Mouse (Mus musculus) hindbrain, postnatal 0 days (tissue): ENCODE results near the gene Ipo9. TPM values are rescaled to one million over a fixed set of nuclear protein-coding genes. Genes with fewer than 3 reads are reported as not detected.

Source experiments
- ATAC-seq: fragments of 200-750 bp; cut with Nextera tagmentation; 2 replicates; pipeline ENCODE4 v1.8.0; 2017; ENCODE audit warnings: mild to moderate bottlenecking, moderate TSS enrichment, moderate library complexity
- DNase-seq: peaks from one replicate; pipeline ENCODE4 v3.0.0-alpha.2; 2015; ENCODE audit warnings: low spot score
- H3K27ac ChIP-seq: fragments of 300-500 bp; sonication (generic); 2 replicates; pipeline ENCODE4 v1.5.1; 2014; ENCODE audit warnings: mild to moderate bottlenecking
- H3K27me3 ChIP-seq: fragments of 300-500 bp; sonication (generic); 2 replicates; pipeline ENCODE4 v1.6.1; 2014; ENCODE audit warnings: low read length, mixed read lengths; ENCODE audit not compliant: insufficient read depth
- H3K36me3 ChIP-seq: fragments of 300-500 bp; sonication (generic); 2 replicates; pipeline ENCODE4 v1.6.1; 2014; ENCODE audit warnings: low read length, mixed read lengths; ENCODE audit not compliant: insufficient read depth
- H3K4me1 ChIP-seq: fragments of 300-500 bp; sonication (generic); 2 replicates; pipeline ENCODE4 v1.6.1; 2014; ENCODE audit warnings: antibody characterized with exemption, low read length, mixed read lengths; ENCODE audit not compliant: insufficient read depth
- H3K4me2 ChIP-seq: fragments of 300-500 bp; sonication (generic); 2 replicates; pipeline ENCODE4 v1.6.1; 2014; ENCODE audit warnings: low read depth, mild to moderate bottlenecking, low read length, moderate library complexity, mixed read lengths
- H3K4me3 ChIP-seq: fragments of 300-500 bp; sonication (generic); 2 replicates; pipeline ENCODE4 v1.5.1; 2014; ENCODE audit warnings: low read length
- H3K9ac ChIP-seq: fragments of 300-500 bp; sonication (generic); replicated peaks from 2 replicates; pipeline ENCODE4 v1.6.1; 2014; ENCODE audit warnings: mild to moderate bottlenecking, low read length, moderate library complexity, mixed read lengths
- H3K9me3 ChIP-seq: fragments of 300-500 bp; sonication (generic); 2 replicates; pipeline ENCODE4 v1.6.1; 2016; ENCODE audit warnings: low read length, mixed read lengths
- CTCF ChIP-seq: IDR thresholded peaks from 2 replicates; pipeline ENCODE4 v1.5.1; 2016; ENCODE audit warnings: antibody characterized with exemption, control low read depth, low read depth
- WGBS: fragments of 180-500 bp; shearing (Covaris S2); extraction: QIAGEN DNeasy Blood & Tissue Kit; methylation state at CpG from one replicate; pipeline ENCODE4 v1.1.7; 2014; 5-methylcytosine and 5-hydroxymethylcytosine counted together
- polyA plus RNA-seq: library from polyadenylated mRNA; unstranded; fragments of >200 nt; fragmentation: Nextera tagmentation; extraction: Ambion mirVana; gene quantifications from 2 replicates; pipeline ENCODE4 v1.2.1, GENCODE M21; 2015
- total RNA-seq: library from RNA; depleted of rRNA; stranded (reverse); fragments of >200 nt; gene quantifications from 2 replicates; pipeline ENCODE4 v1.2.3, GENCODE M21; 2014

Ipo9 gene
- total and polyA plus RNA-seq, 2 experiments from 2014 or later, result 91.1 to 134 TPM

GRCm38 (mm10) chr1:135467462-135467861, 37.2 kb upstream of the Ipo9 start:
- H3K27ac ChIP-seq, result no peak overlapping the region
- H3K4me2 ChIP-seq, result no peak overlapping the region
- H3K36me3 ChIP-seq, result peaks cover 80% of the 10 kb centered on the region
- H3K9me3 ChIP-seq, result no peaks in the 10 kb centered on the region
- H3K4me1 ChIP-seq, result no peaks in the 10 kb centered on the region
- DNase-seq (no peak), ATAC-seq (no peak)
- no peak overlapping the region for H3K9ac ChIP-seq
- WGBS, result 91% methylated on average over 5 of the region's 5 CpGs
- no peaks in the 10 kb centered on the region for H3K27me3 ChIP-seq
- H3K4me3 ChIP-seq, result no peak overlapping the region
- TF ChIP-seq CTCF, result no peak

DNA sequence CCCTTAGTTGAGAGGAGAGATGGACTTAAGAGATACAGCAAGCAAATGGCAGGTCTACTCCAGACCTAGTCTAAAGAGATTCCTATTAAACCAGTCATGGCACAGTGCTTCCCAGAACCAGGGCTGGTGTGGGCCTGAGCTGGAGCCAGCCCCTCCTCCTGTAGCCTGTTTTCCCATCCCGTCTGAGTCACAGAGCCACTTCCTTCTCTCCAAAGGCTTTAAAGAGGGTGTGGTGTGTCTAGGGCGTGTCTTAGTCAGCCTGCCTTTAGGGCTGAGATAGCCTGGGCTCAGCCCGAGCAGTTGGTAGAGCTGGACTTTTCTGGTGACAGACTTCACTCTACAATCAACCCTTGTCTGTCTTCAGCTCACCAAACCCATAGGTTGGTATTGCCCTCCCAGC, 36.6 kb upstream of the Ipo9 start:
- H3K27ac ChIP-seq, result no peak overlapping the region

DNA sequence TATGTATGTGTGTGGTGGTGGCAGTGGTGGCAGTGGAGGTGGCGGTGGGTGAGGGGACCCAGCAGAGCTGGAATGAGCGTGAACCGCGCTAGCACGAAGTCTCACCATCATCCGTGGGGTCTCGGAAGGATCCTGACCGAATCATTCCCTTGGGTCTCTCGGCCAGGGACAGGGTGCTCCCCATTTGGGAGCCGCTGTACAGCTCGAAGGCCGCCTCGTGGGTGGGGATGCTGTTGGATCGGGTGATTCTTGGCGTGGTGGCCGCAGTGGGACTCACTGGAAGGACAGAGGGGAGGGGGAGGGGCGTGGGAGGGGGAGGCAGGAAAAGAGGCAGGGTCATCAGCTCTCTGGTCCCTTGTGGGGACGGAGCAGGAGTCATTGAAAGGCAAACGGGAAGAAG, 35.4 kb upstream of the Ipo9 start:
- DNase-seq (no peak), ATAC-seq (no peak)
- H3K4me1 ChIP-seq, result no peaks in the 10 kb centered on the region
- no peak overlapping the region for H3K27ac ChIP-seq
- H3K27me3 ChIP-seq, result no peaks in the 10 kb centered on the region
- no peak overlapping the region for H3K4me2 ChIP-seq
- peaks cover 67% of the 10 kb centered on the region for H3K36me3 ChIP-seq
- no peaks in the 10 kb centered on the region for H3K9me3 ChIP-seq
- WGBS, result 89% methylated on average over 18 of the region's 19 CpGs
- TF ChIP-seq CTCF, result no peak
- H3K9ac ChIP-seq, result no peak overlapping the region
- no peak overlapping the region for H3K4me3 ChIP-seq

More for the DNA sequence above, 36.6 kb upstream of the Ipo9 start:
- Histone ChIP-seq H3K9me3 (no peaks in the 10 kb centered on the region), H3K36me3 (peaks cover 77% of the 10 kb centered on the region), H3K27me3 (no peaks in the 10 kb centered on the region), H3K4me1 (no peaks in the 10 kb centered on the region), H3K4me3 (no peak overlapping the region), H3K4me2 (no peak overlapping the region), H3K9ac (no peak overlapping the region)
- ATAC-seq, result no peak
- no peak for DNase-seq
- WGBS, result 76% methylated on average over 3 of the region's 3 CpGs
- no peak for TF ChIP-seq CTCF

GRCm38 (mm10) chr1:135462736-135463135, 32.4 kb upstream of the Ipo9 start:
- Histone ChIP-seq H3K27ac (no peak overlapping the region), H3K4me3 (no peak overlapping the region), H3K4me1 (no peaks in the 10 kb centered on the region), H3K27me3 (no peaks in the 10 kb centered on the region), H3K9me3 (no peaks in the 10 kb centered on the region), H3K36me3 (peaks cover 66% of the 10 kb centered on the region), H3K9ac (no peak overlapping the region), H3K4me2 (no peak overlapping the region)
- no peak for TF ChIP-seq CTCF
- DNase-seq, result no peak
- no peak for ATAC-seq
- WGBS, result 74% methylated on average over 8 of the region's 8 CpGs

DNA sequence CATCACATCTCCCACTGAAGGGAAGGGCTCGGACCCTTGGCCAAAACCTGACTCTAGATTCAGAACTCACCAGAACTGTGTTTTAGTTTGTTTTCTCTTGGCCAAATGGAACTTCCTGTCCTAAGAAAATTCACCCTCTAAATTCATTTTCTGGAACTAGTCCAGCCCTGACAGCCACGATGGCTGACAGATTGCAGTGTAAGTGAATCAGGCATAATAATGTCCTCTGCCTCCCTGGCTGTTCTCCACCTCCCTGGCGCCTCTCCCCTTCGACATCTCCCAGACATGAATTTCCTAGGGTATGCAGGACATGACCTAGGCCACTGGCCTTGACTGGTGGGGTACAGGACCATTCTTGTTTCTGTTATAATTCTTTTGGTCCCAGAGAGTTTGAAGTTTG, 32.0 kb upstream of the Ipo9 start:
- Histone ChIP-seq H3K4me3 (no peak overlapping the region), H3K4me2 (no peak overlapping the region), H3K36me3 (peaks cover 66% of the 10 kb centered on the region), H3K9me3 (no peaks in the 10 kb centered on the region), H3K9ac (no peak overlapping the region), H3K4me1 (no peaks in the 10 kb centered on the region), H3K27ac (no peak overlapping the region), H3K27me3 (no peaks in the 10 kb centered on the region)
- DNase-seq, result peak; percentile 48
- no peak for TF ChIP-seq CTCF
- ATAC-seq, result no peak
- 54% methylated on average over 4 of the region's 4 CpGs for WGBS

DNA sequence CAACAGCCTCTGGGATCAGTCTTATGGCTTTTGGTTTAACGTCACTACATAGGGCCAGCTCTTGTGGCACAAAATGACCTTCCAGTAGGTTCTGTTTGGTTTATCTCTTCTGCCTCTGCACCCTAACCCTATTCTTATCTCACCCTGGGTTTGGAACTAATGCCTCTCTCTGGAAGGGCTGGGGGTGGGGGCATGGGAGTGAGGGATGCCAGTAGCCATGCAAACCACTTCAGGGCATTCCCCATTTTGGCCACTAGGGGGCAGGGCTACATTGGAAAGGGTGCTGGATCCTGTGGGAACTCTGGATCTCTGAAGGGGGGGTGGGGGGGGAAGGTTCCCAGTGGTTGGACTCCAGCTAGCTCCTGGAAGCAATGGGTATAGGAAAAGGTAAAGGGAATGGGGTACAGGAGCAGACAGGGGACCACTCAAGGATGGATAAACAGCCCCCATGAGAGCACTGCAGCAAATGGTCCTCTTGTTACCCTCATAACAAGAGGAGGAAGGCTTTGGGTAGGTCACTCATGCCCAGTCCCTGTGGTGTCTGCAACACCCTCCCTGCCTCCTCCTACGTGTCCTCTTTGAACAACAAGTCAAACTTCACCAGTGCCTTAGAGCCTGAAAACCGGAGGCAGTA, 30.9 kb upstream of the Ipo9 start:
- ATAC-seq, result peak; percentile 68; the same call in 1 of the 2 replicates
- TF ChIP-seq CTCF, result peak; percentile 87

DNA sequence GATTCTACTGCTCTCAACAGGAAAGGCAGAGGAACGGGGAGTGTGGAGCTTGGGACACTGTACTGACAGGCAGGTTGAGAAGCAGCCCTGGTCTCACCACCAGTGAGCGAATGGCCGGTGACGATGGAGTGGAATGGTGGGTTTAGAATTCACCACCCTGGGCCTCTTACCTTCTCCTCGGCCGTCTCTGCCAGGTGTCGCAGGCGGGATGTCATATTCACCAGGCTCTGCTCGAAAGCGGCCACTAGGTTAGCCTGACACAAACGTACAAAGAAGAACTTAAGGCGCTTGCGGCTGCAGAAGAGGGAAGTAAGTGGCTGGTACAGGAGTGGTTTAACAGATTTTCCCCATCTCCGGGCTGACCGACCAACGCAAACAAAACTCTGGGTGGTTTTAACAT, 30.2 kb upstream of the Ipo9 start:
- TF ChIP-seq CTCF, result no peak
- Histone ChIP-seq H3K4me2 (no peak overlapping the region), H3K9ac (no peak overlapping the region), H3K9me3 (no peaks in the 10 kb centered on the region), H3K27ac (no peak overlapping the region), H3K27me3 (no peaks in the 10 kb centered on the region), H3K4me3 (no peak overlapping the region), H3K36me3 (peaks cover 61% of the 10 kb centered on the region), H3K4me1 (no peaks in the 10 kb centered on the region)
- WGBS, result 95% methylated on average over 16 of the region's 16 CpGs
- DNase-seq, result no peak
- no peak for ATAC-seq

More for the DNA sequence above, 30.9 kb upstream of the Ipo9 start:
- Histone ChIP-seq H3K27ac (no peak overlapping the region), H3K9me3 (no peaks in the 10 kb centered on the region), H3K27me3 (no peaks in the 10 kb centered on the region), H3K36me3 (peaks cover 68% of the 10 kb centered on the region), H3K9ac (no peak overlapping the region), H3K4me1 (no peaks in the 10 kb centered on the region), H3K4me2 (no peak overlapping the region), H3K4me3 (no peak overlapping the region)
- WGBS, result 83% methylated on average over 3 of the region's 3 CpGs
- DNase-seq, result peak; percentile 82
